Mouse (Mus musculus): ENCODE results near the gene Icam5. TPM values are rescaled to one million over a fixed set of nuclear protein-coding genes. Genes with fewer than 3 reads are reported as not detected.

Icam5 gene
- total RNA-seq, 2 experiments from 2014 or later = 0.81 to 1.3 TPM

GRCm38 (mm10) chr9:21012368-21012767, 19.5 kb upstream of the Icam5 start:
- DNase-seq (ENCODE audit: low spot score in 2 of 2) = no peak

- no peak for DNase-seq (ENCODE audit: low spot score in 2 of 2)
Measured at GRCm38 (mm10) chr9:21014691-21015570, 16.9 kb upstream of the Icam5 start.

GRCm38 (mm10) chr9:21015571-21016130, 16.2 kb upstream of the Icam5 start, which contains the start of gene Icam1:
TSS of gene Icam1 (plus strand) at chr9:21015985.
- peak in 1 of 2 experiments; percentile 46 for DNase-seq (ENCODE audit: low spot score in 2 of 2)

DNA sequence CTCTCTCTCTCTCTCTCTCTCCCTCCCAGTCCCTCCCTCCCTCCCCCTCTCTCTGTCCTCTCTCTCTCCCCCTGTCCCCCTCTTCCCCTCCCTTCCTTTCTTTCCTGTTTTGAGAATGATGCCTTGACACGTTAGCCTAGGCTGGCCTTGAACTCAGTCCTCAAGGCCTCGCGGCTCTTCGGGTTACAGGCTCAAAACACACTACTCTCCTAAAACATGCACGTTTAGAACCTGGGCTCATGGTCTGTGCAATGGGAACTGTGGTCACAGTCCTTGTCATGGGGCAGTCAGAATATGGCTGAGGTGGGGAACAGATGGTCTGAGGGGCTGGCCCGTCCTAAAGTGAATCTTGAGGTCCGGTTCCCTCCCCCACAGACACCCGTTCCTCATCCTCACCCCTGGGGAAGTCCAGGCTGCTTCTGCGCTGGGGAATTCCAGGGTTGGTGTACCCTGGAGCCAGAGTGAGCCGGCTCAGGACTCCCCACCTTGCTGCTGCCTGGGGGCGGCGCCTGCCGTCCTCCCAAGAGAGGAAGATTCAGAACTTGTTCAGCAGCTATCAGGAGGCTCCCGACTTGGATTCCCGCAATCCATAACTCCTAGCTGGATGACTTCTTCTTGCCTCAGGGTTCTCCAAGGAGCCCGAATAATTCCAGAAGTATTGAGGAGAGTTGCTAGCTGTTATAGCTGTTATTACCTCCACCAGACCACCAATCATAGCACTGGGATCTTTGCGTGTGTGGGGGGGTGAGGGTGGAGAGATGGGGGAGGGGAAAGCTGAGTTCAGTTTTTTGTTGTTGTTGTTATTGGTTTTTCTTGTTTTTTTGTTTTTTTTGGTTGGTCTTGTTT, 15.3 kb upstream of the Icam5 start:
- no peak for DNase-seq (ENCODE audit: low spot score in 2 of 2)

- DNase-seq (ENCODE audit: low spot score in 2 of 2) = no peak
Measured at GRCm38 (mm10) chr9:21017177-21017575, 14.7 kb upstream of the Icam5 start.

- no peak for DNase-seq (ENCODE audit: low spot score in 2 of 2)
Measured at GRCm38 (mm10) chr9:21018600-21018999, 13.3 kb upstream of the Icam5 start.

DNA sequence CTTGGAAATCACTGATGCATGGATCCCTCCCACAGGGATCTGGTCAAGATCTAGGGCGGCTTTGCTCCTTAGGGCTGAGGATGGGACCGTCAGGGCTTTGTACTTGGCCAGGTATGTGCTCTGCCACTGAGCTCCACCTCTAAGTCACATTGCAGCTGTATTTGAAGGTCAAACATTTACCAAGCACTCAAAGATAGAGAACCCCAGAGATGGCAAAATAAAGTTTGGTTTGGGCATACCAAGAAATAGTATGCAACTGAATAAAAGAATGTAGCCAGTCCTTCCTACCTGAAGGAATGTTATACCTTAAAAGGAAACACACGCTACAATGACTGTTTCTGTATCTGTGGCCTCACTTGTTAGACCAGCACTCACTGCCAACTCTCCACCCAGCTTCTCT, 10.5 kb upstream of the Icam5 start:
- no peak for DNase-seq (ENCODE audit: low spot score in 2 of 2)

DNA sequence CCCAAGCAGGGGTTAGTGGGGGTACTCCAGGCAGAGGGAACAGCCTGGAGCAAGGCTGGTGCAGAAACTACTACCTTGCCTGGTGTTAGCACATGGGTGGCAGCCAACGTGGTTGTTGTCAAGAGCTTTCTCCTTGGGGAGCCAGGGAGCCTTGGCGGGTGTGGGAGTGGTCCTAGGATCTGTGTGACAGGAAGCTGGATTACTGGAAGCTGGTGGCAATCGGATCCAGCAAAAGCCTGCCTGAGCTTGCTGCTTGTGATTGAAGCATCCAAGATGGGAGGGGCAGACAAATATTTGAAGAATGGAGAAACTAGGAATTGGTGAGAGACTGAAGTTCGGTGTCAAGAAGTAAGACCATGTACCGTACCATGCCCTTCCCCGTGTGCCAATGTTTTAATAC, 9.6 kb upstream of the Icam5 start:
- no peak for DNase-seq (ENCODE audit: low spot score in 2 of 2)

- no peak for DNase-seq (ENCODE audit: low spot score in 2 of 2)
Measured at GRCm38 (mm10) chr9:21022726-21023125, 9.1 kb upstream of the Icam5 start.

DNA sequence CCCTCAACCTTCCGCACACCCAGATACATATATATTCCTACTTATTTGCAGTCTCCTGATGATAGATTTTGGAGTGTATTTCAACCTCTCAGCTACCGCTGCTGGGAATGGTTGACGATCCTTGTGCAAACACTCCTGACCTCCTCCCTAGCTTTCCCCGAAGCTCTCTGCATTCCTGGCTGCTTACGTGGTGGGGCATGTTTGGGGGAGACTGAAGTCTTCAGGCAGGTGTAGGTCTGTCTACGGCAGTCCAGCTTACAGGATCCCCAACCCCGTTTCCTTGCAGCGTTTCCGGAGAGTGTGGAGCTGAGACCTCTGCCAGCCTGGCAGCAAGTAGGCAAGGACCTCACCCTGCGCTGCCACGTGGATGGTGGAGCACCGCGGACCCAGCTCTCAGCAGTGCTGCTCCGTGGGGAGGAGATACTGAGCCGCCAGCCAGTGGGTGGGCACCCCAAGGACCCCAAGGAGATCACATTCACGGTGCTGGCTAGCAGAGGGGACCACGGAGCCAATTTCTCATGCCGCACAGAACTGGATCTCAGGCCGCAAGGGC, 6.5 kb upstream of the Icam5 start:
- no peak for DNase-seq (ENCODE audit: low spot score in 2 of 2)

- no peak for DNase-seq (ENCODE audit: low spot score in 2 of 2)
Measured at GRCm38 (mm10) chr9:21026849-21027248, 5.0 kb upstream of the Icam5 start.

DNA sequence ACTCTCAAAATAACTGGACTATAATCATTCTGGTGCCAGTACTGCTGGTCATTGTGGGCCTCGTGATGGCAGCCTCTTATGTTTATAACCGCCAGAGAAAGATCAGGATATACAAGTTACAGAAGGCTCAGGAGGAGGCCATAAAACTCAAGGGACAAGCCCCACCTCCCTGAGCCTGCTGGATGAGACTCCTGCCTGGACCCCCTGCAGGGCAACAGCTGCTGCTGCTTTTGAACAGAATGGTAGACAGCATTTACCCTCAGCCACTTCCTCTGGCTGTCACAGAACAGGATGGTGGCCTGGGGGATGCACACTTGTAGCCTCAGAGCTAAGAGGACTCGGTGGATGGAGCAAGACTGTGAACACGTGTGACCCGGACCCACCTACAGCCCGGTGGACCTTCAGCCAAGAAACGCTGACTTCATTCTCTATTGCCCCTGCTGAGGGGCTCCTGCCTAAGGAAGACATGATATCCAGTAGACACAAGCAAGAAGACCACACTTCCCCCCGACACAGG, 4.0 kb upstream of the Icam5 start:
- no peak for DNase-seq (ENCODE audit: low spot score in 2 of 2)

GRCm38 (mm10) chr9:21028560-21029110, 3.2 kb upstream of the Icam5 start:
- DNase-seq (ENCODE audit: low spot score in 2 of 2) = no peak

GRCm38 (mm10) chr9:21029291-21030054, 2.4 kb upstream of the Icam5 start, which contains the start of gene Icam4:
TSS of gene Icam4 (plus strand) at chr9:21029373.
- DNase-seq (ENCODE audit: low spot score in 2 of 2) = peak; percentile 58 to 67

DNA sequence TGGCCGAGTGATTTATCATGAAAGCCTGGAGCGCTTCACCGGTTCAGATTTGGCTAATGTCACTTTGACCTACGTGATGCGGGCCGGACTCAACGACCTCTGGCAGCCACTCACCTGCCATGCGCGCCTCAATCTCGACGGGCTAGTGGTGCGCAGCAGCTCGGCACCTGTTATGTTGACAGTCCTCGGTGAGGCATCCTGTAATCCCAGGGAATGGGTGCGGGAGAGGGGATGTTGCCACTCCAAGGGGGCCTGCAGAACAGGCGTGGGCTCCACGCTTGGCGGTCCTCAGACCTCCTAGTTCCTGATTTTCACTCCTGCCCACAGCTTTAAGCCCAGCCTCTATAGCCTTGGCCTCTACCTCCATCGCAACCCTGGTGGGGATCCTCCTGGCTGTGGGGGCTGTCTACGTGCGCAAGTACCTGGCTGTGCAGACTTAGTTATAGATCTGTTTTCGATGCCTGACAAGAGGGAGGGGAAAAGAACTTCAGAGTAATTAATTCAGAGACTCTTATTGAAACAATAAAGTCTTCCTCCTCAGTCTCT, 1.7 kb upstream of the Icam5 start:
- no peak for DNase-seq (ENCODE audit: low spot score in 2 of 2)

GRCm38 (mm10) chr9:21030781-21031250, 1.1 kb upstream of the Icam5 start:
- peak; percentile 54 to 67 for DNase-seq (ENCODE audit: low spot score in 2 of 2)

- DNase-seq (ENCODE audit: low spot score in 2 of 2) = peak in 1 of 2 experiments; percentile 35
Measured at GRCm38 (mm10) chr9:21031251-21031895, 500 bp upstream of the Icam5 start.

DNA sequence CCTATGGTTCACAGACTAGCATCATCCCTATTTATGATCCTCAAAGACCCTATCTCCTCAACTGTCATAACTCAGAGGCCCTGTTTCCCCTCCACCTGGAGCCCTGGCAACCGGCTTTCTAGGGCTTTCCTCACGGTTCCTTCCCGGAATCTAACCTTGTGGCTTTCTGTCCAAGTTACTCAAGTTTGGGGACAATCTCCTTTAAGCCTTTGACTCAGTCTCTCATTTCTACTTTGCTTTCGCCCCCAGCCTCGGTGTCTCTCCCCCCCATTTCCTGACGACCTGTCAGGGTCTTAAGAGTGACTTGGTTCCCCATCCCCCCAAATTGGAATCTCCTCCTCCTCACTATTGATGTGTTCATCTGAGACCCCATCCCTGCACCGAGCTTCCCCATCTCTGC, 618 bp downstream of the Icam5 start:
- no peak for DNase-seq (ENCODE audit: low spot score in 2 of 2)

DNA sequence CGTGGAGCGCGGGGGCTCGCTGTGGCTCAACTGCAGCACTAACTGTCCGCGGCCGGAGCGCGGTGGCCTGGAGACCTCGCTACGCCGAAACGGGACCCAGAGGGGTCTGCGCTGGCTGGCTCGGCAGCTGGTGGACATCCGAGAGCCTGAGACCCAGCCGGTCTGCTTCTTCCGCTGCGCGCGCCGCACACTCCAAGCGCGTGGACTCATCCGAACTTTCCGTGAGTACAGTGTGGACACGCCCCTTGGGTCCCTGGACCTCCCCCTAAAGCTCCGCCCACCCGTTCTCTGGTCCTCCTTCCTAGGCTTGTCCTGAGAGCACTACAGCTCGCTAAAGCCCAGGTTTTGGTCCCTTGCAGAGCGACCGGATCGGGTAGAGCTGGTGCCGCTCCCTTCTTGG, 1.3 kb downstream of the Icam5 start:
- DNase-seq (ENCODE audit: low spot score in 2 of 2) = peak in 1 of 2 experiments; percentile 63

Measured in adrenal gland, postnatal 4 days (tissue).